Mouse (Mus musculus): ENCODE measurements at regions not wholly inside any gene's neighbourhood (a gene's known extent, or its start where the extent isn't known, plus 50 kb on each side); places are given as distances from the start of the nearest gene placed in this dataset.

GRCm38 (mm10) chr1:75723431-75723830 is 177.4 kb downstream of the Slc4a3 start:
- no peak for TF ChIP-seq CTCF (IDR thresholded peaks at IDR 0.05; ENCODE audit: low read depth)
- ATAC-seq (no peak), DNase-seq (ENCODE audit: low spot score) (no peak)
- H3K9me3 ChIP-seq (ENCODE audit: low read length): no peaks in the 10 kb centered on the region
- H3K4me3 ChIP-seq (ENCODE audit: low read length): no peak overlapping the region
- no peaks in the 10 kb centered on the region for H3K36me3 ChIP-seq (ENCODE audit: insufficient read depth, low read length)
- no peak overlapping the region for H3K27ac ChIP-seq
- no peaks in the 10 kb centered on the region for H3K4me1 ChIP-seq (ENCODE audit: insufficient read depth, low read length)
- H3K27me3 ChIP-seq (ENCODE audit: insufficient read depth, low read length): no peaks in the 10 kb centered on the region
- WGBS: 85% methylated on average over 5 of the region's 5 CpGs
- no peak overlapping the region for H3K4me2 ChIP-seq (ENCODE audit: low read depth, low read length)
- H3K9ac ChIP-seq (replicated peaks; ENCODE audit: low read length): no peak overlapping the region

DNA sequence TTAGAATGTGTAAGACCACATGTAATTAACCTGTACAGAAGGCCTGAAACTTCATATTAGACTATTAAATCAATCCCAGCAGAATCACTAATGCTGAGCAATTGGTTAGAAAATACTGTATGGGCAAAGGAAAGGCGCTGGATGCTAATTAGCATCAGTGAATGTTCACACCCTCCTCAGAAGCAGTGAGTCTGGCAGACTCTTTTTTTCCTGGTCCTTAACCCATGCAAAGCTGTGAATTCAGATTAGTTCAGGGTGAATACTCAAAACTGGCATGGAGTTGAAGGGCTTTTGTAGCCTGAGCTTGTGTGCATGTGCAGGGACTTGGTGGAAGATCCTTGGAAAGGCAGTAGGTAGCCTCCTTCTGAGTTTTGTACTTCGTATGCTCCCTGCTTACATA is 179.3 kb downstream of the Slc4a3 start:
- no peak overlapping the region for H3K27ac ChIP-seq
- DNase-seq (ENCODE audit: low spot score) (no peak), ATAC-seq (no peak)
- no peak overlapping the region for H3K4me2 ChIP-seq (ENCODE audit: low read depth, low read length)
- H3K36me3 ChIP-seq (ENCODE audit: insufficient read depth, low read length): no peaks in the 10 kb centered on the region
- no peaks in the 10 kb centered on the region for H3K27me3 ChIP-seq (ENCODE audit: insufficient read depth, low read length)
- no peak for TF ChIP-seq CTCF (IDR thresholded peaks at IDR 0.05; ENCODE audit: low read depth)
- H3K9ac ChIP-seq (replicated peaks; ENCODE audit: low read length): no peak overlapping the region
- H3K4me3 ChIP-seq (ENCODE audit: low read length): no peak overlapping the region
- WGBS: 65% methylated on average over 2 of the region's 2 CpGs
- no peaks in the 10 kb centered on the region for H3K9me3 ChIP-seq (ENCODE audit: low read length)
- H3K4me1 ChIP-seq (ENCODE audit: insufficient read depth, low read length): no peaks in the 10 kb centered on the region

DNA sequence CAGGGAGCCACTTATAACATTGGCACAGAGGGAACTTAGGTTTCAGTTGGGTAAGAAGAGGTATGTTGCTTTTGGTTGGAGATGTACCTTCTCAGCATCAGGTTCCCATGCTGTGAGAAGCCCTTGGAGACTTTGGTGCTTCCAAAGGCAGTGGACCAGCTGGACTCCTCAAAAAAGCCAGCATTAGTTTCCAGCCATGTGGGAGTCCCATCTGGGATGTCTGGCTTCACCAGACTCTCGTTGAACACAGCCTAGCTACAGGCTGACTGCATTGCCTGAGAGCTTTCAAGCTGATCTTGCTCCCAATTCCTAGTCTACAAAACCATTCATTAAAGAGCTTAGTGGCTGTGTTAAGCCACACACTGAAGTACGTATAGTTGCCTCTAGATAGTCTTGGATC is 182.8 kb downstream of the Slc4a3 start:
- no peaks in the 10 kb centered on the region for H3K9me3 ChIP-seq (ENCODE audit: low read length)
- no peak for TF ChIP-seq CTCF (IDR thresholded peaks at IDR 0.05; ENCODE audit: low read depth)
- no peaks in the 10 kb centered on the region for H3K27me3 ChIP-seq (ENCODE audit: insufficient read depth, low read length)
- no peak overlapping the region for H3K4me2 ChIP-seq (ENCODE audit: low read depth, low read length)
- DNase-seq (ENCODE audit: low spot score) (no peak), ATAC-seq (no peak)
- no peaks in the 10 kb centered on the region for H3K36me3 ChIP-seq (ENCODE audit: insufficient read depth, low read length)
- no peak overlapping the region for H3K27ac ChIP-seq
- no peak overlapping the region for H3K9ac ChIP-seq (replicated peaks; ENCODE audit: low read length)
- no peak overlapping the region for H3K4me3 ChIP-seq (ENCODE audit: low read length)
- H3K4me1 ChIP-seq (ENCODE audit: insufficient read depth, low read length): no peaks in the 10 kb centered on the region
- WGBS: 72% methylated on average over 2 of the region's 2 CpGs

DNA sequence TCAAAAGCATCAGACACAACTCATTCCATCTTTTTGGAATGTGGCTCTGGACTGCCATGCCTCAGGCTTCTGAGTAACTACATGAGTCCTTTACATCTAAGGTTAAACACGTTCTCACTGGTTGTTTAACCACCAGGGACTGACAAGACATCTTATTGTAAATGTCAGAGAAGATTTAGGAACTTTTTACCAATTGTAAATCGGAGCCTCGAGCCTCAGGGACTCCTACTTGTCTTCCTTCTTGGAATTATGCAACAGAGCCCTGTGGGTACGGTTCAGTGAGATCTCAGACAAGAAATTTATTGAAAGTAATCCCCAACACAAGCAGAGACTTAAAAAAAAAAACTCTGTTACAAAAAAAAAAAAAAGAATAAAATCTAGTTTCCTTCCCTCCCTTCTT is 187.7 kb downstream of the Slc4a3 start:
- Histone ChIP-seq H3K4me2 (ENCODE audit: low read depth, low read length) (no peak overlapping the region), H3K4me1 (ENCODE audit: insufficient read depth, low read length) (no peaks in the 10 kb centered on the region), H3K9me3 (ENCODE audit: low read length) (no peaks in the 10 kb centered on the region), H3K4me3 (ENCODE audit: low read length) (no peak overlapping the region), H3K27ac (no peak overlapping the region), H3K9ac (replicated peaks; ENCODE audit: low read length) (no peak overlapping the region), H3K36me3 (ENCODE audit: insufficient read depth, low read length) (no peaks in the 10 kb centered on the region), H3K27me3 (ENCODE audit: insufficient read depth, low read length) (no peaks in the 10 kb centered on the region)
- ATAC-seq: no peak
- 64% methylated on average over 4 of the region's 4 CpGs for WGBS
- TF ChIP-seq CTCF (IDR thresholded peaks at IDR 0.05; ENCODE audit: low read depth): no peak
- no peak for DNase-seq (ENCODE audit: low spot score)

GRCm38 (mm10) chr1:75738651-75739050 is 192.6 kb downstream of the Slc4a3 start:
- ATAC-seq (no peak), DNase-seq (ENCODE audit: low spot score) (no peak)
- Histone ChIP-seq H3K4me1 (ENCODE audit: insufficient read depth, low read length) (no peaks in the 10 kb centered on the region), H3K27me3 (ENCODE audit: insufficient read depth, low read length) (no peaks in the 10 kb centered on the region), H3K4me2 (ENCODE audit: low read depth, low read length) (no peak overlapping the region), H3K9ac (replicated peaks; ENCODE audit: low read length) (no peak overlapping the region), H3K27ac (no peak overlapping the region), H3K36me3 (ENCODE audit: insufficient read depth, low read length) (no peaks in the 10 kb centered on the region), H3K4me3 (ENCODE audit: low read length) (no peak overlapping the region), H3K9me3 (ENCODE audit: low read length) (no peaks in the 10 kb centered on the region)
- no peak for TF ChIP-seq CTCF (IDR thresholded peaks at IDR 0.05; ENCODE audit: low read depth)
- WGBS: 67% methylated on average over 5 of the region's 5 CpGs

- Histone ChIP-seq H3K9me3 (ENCODE audit: low read length) (no peaks in the 10 kb centered on the region), H3K36me3 (ENCODE audit: insufficient read depth, low read length) (no peaks in the 10 kb centered on the region), H3K4me1 (ENCODE audit: insufficient read depth, low read length) (no peaks in the 10 kb centered on the region), H3K4me2 (ENCODE audit: low read depth, low read length) (0 out of 2 replicates have a peak overlapping the region, but pooled peaks have one; percentile 3), H3K4me3 (ENCODE audit: low read length) (no peak overlapping the region), H3K9ac (replicated peaks; ENCODE audit: low read length) (no peak overlapping the region), H3K27ac (no peak overlapping the region), H3K27me3 (ENCODE audit: insufficient read depth, low read length) (no peaks in the 10 kb centered on the region)
- DNase-seq (ENCODE audit: low spot score): no peak
- 26% methylated on average over 10 of the region's 10 CpGs for WGBS
- no peak for ATAC-seq
- no peak for TF ChIP-seq CTCF (IDR thresholded peaks at IDR 0.05; ENCODE audit: low read depth)
Measured at GRCm38 (mm10) chr1:75749665-75750221, 203.7 kb downstream of the Slc4a3 start.

GRCm38 (mm10) chr1:75772131-75772530 is 226.1 kb downstream of the Slc4a3 start:
- TF ChIP-seq CTCF (IDR thresholded peaks at IDR 0.05; ENCODE audit: low read depth): no peak
- DNase-seq (ENCODE audit: low spot score) (no peak), ATAC-seq (no peak)
- Histone ChIP-seq H3K36me3 (ENCODE audit: insufficient read depth, low read length) (no peaks in the 10 kb centered on the region), H3K4me2 (ENCODE audit: low read depth, low read length) (no peak overlapping the region), H3K4me3 (ENCODE audit: low read length) (no peak overlapping the region), H3K9me3 (ENCODE audit: low read length) (no peaks in the 10 kb centered on the region), H3K4me1 (ENCODE audit: insufficient read depth, low read length) (no peaks in the 10 kb centered on the region), H3K27me3 (ENCODE audit: insufficient read depth, low read length) (no peaks in the 10 kb centered on the region), H3K27ac (no peak overlapping the region), H3K9ac (replicated peaks; ENCODE audit: low read length) (no peak overlapping the region)
- WGBS: 73% methylated on average over 5 of the region's 5 CpGs
